Mouse (Mus musculus): Measurements from ENCODE around the gene H6pd.

H6pd gene

DNA sequence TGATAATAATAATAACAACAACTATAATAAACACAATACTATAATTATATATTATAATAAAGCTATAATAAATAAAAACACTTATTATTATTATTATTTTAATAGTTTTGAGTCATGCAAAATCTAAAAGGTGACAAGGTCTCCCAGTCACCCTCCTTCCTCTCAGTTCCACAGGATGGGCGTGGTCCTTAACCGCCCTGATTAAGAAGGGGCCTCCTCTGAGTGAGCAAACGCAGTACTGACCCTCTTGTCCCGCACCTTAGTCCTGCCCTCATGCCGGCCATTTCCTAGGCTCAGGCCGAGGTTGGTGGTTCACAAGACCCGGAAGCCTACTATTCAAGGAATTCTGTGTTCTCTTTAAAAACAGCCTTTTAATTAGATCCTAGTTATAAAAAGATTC, 14.7 kb upstream of the H6pd start:
- DNase-seq (ENCODE audit: low read depth, low spot score), result no peak

DNA sequence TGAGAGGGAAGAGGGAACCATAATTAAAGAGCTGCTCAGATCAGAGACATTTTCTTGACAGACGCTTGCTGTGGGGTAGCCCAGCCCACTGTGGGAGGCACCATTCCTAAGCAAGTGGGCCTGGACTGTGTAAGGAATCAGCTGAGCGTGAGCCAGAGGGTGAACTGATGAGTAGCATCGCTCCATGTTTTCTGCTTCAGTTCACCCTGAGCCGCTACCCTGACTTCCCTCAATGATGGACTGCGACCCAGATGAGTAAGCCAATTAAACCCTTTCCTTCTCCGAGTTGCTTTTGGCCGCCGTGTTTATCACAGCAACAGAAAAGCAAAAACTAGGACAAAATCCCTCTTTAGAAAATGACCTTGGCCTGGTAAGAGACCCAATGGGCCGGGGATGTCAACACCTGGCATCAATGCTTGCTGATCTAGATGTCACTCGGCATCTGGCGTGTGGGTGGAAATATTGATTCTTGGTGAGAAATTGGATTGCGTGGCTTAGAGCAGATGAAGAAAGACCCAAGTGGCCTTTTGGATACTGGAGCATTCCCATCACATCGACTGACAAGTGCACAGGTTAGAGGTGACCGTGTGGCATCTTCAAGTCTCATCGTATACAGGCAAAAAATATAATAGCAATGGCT, 11.0 kb upstream of the H6pd start:
- no peak for DNase-seq (ENCODE audit: low read depth, low spot score)

DNA sequence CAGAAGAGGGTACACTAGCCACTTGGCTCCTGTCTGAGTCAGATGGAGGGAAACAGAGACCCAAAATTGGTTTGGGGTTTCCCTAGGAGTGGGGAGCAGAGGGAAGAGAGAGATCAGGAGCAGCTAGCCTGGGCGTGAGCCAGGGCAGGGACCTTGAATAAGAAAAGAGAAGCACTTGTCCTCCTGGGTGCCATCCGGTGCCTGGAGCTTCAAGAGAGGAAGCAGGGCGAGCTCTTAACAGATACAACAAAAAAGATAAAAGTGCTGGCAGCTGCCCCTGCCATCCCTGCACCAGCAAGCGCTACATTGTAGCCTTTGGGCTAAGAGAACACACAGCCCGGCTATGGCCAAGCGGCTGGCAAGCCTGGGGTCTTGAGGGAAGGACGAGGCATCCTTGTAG, 6.6 kb upstream of the H6pd start:
- DNase-seq (ENCODE audit: low read depth, low spot score), result no peak

DNA sequence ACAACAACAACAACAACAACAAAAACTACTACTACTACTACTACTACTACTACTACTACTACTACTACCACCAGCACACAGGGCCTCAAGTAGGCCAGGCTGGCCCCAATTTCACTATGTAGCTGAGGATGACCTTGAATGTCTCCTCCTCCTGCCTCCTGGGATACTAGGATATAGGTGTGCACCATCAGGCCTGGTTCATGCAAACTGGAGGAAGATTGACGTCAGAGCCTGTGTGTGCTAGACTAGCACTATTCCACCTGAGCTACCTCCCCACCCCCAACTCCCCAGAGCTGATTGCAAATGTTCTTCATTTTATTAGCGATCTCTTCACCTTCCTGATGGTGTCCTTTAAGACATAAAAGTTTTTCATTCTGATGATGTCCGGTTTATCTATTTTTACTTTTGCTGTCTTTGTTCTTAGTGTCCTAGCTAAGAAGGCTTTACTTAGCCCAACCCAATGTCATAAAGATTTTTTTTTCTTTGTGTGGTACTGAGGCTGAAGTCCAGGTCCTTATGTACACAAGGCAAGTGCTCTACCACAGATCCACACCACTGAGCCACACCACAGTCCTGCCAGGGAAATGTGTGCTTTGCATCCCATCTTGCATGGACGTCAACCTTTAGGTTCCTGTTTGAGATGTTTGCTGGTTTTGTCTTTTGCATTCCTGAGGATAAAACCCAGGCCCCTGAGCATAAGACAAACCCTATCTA, 5.7 kb upstream of the H6pd start:
- DNase-seq (ENCODE audit: low read depth, low spot score), result no peak

DNA sequence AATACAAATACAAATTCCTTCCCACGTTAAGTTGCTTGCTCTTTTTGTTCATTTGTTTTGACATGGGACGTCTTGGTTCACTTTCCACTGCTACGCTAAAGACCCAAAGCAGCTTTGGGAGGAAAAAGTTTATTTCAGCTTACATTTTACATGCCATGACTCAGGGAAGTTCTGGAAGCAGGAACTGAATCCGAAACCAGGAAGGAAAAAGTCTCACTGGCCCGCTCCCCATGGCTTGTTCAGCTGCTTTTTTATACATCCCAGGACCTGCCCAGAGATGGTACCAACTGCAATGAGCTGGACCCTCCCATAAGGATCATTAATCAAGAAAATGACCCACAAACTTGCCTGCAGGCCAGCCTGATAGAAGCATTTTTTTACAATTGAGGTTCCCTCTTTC, 5.0 kb upstream of the H6pd start:
- DNase-seq (ENCODE audit: low read depth, low spot score), result no peak

DNA sequence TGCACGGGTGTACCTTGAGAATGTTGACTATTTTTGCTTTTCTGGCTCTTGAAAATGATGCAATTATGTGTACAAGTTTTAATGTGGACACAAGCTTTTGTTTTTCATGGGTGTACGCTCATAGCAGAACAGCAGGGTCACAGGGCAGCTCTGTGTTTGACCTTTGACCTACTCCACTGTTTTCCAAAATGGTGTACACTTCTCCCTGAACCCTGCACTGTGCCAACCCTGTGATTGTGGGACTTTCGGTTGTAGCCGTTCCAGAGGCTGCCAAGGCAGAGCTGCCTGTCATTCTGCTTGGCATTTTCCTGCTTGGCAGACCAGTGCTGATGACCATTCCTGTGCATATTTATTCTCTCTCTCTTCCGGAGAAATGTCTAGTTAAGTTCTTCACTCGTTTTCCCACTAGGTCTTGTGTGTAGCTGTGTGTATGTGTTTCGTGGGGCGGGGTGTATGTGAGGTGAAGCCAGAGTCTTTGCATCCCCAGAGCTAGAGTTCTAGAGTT, 4.4 kb upstream of the H6pd start:
- DNase-seq (ENCODE audit: low read depth, low spot score), result no peak

DNA sequence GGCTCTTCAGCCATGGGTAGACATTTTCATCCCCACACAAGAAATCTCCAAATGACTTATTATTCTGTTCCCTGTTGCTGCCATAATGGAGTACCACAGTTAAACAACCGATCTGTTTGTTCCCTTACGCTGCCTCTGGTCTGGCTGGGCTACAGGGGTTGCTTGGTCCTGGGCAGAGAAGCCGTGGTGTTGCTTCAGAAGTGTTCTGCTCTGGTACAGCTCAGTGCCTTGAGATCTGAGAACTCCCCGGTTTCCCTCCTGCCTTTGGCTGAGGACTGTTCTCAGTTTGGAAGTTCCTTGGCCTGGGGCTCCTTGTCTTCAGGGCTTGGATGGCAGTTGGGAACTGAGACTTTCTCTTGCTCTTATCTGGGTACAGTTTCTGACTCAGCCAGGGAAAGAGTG, 3.5 kb upstream of the H6pd start:
- no peak for DNase-seq (ENCODE audit: low read depth, low spot score)

DNA sequence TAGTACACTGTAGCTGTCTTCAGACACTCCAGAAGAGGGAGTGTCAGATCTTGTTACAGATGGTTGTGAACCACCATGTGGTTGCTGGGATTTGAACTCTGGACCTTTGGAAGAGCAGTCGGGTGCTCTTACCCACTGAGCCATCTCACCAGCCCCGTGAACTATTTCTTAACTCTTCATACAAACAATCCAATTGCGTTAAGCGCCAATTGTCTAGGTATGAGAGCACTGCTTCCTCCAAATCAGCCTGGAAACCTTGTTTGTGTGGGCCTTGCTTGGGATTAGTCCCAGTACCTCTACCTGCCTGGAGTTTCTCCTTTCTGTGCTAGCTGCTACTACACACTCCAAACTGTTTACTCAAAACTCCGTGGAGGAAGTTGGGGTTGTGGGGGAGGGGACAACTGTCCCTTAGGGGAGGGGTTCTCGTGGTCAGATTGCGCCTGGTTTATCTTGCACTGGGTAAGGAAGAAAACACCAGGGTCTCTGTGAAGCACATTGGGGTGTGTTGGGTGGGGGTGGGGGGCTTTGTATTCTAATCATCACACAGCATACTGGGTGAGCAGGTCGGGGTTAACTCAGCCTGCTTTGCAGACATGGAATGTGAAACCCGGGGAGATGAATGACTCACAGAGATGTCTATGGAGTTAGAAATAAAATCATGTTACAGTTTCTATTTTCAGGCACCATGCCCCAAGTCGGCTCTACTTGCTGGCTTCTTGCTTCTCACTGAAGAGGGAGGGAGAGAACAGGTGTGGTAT, 2.9 kb upstream of the H6pd start:
- DNase-seq (ENCODE audit: low read depth, low spot score), result no peak

DNA sequence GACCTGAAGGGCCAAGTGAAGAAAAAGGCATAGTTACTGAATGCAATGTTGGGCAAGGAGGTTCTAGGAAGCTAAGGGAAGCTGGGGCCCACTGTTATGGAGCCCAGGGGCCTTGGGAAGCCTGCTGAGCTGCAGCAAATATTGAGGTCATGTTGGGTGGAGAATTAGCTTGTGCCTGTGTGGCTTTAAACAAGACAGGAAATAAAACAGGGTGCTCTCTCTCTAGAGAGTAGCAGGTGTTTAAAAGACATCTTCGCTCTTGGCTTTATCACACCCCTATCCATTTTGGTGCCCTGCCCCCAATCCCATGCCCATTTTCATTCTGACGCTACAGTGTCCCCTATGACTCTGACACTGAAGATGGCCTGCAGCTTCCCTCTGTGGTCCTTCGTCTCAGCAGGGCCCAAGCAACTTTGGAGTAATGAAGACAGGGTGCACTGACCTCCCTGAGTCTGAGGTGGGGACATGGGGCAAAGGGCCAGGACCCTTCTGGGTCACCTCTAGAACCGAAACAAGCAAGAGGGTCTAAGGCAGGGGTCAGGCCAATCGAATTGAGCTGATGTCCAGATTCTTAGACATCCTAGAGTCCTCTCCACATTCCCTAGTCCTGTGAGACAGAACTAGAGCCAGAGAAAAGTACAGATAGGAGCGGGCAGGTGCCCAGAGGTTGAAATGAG, 1.4 kb upstream of the H6pd start:
- no peak for DNase-seq (ENCODE audit: low read depth, low spot score)

DNA sequence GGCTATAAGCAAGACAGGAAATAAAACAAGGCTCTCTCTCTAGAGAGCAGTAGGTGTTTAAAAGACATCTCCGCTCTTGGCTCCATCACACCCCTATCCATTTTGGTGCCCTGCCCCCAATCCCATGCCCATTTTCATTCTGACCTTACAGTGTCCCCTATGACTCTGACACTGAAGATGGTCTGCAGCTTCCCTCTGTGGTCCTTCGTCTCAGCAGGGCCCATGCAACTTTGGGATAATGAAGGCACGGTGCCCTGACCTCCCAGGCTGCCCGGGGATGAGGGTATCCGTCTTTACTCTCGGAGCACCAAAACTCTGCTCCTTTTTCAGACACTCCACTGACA, 736 bp upstream of the H6pd start:
- DNase-seq (ENCODE audit: low read depth, low spot score), result no peak

DNA sequence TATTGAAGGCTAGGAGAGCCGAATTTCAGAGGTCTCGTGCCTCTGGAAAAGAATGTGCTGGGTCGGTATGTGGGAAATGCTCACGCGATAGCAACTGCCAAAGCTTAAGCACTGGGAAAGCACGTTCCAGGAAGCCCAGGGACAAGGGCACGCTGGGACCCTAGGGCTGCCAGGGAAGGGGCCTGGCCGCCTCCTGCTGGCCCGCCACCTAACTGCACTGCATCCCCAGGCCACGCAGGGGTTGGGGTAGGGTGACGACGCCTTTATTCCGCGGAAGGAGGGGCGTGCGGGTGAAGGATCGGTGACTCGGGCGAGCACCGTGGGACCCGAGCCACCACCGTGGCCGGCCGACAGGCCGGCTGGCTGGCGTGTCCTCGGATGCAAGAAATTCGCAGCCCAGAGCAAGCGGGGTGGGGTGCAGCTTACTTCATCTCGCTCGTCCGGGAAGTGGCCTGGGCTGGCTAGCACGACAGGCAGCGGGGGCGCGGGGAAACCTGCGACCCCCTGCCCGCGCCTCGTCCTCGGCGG, 434 bp downstream of the H6pd start:
- DNase-seq (ENCODE audit: low read depth, low spot score), result peak; percentile 36

DNA sequence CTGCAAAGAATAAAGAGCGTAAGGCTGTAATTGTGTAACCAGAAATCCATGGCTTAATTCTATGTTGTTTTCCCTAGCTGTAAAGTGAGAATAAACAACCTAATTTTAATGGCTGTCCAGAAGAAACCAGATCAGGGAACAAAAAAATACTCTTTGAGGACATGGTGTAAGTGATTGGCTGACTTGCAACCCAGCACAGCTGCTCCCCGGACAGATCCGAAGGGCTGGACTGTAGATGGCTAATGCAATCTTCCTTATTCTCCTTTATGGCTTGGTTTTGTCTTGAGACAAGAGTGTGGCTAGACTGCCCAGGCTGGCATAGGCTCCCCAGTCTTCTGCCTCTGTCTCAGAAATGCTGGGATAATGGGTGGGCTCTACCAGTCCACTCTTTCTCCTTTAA, 1.4 kb downstream of the H6pd start:
- no peak for DNase-seq (ENCODE audit: low read depth, low spot score)

DNA sequence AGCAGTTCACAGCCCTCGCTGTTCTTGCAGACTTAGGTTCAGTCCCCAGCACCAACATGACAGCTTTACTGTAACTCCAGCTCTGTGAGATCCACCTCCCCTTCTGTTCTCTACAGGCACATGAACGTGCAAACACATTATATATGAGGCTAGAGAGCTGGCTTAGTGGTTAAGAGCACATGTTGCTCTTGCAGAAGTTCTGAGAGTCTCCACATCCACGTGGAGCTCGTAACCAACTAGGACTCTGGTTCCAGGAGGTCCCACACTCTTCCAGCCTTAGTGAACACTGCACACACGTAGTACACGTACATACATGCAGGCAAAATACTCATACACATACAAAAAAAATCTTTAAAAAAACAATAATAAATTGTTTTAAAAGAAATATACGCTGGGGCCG, 1.8 kb downstream of the H6pd start:
- DNase-seq (ENCODE audit: low read depth, low spot score), result no peak

DNA sequence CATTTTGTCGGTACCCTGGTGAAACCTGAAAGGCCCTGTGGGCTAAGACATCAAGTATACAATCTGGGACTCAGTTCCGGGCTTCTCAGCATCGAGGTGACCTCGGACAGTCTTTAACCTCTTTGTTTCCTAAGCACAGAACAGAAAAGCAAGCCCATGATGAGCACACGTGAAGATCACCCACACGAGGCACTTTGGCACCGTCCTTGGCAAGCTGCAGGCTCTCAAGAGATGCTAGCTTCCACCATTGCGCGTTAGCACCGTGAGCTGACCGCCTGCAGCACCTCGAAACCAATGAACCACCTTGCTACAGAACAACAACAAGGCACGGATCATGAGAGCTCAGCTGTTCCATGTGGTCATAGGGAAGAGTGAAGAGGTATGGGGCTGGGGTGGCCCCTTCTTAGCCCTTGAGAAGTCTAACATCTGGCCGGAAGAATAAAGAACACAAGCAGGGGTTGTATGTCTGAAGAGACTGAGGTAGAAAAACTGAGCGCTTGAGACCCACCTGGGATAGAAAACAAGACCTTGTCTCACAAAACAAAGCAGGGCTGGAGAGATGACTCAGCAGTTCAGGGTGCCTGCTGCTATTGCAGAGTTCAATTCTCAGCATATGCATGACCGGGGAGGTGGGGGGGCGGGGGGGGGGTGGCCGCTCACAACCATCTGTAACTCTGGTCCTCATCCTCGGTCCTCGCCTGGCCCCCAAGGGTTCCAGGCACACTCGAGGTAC, 2.5 kb downstream of the H6pd start:
- DNase-seq (ENCODE audit: low read depth, low spot score), result no peak

DNA sequence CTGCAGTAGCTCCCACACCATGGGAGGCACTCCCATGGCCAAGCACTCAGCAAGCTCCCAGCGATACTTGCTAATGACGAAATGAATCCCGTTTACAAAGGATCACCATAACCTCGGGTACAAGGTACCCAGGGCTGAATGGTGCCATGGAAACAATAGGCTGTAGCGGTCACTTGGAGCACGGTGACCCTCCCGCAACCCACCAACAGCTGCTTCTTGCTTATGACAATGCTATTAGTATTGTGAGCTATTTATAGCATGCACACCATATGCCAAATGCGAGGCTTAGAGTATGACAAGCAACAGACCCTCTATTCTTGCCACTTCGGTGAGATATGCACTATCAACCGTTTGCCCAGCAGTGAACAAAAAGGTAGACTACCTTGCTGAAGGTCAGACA, 3.6 kb downstream of the H6pd start:
- no peak for DNase-seq (ENCODE audit: low read depth, low spot score)

DNA sequence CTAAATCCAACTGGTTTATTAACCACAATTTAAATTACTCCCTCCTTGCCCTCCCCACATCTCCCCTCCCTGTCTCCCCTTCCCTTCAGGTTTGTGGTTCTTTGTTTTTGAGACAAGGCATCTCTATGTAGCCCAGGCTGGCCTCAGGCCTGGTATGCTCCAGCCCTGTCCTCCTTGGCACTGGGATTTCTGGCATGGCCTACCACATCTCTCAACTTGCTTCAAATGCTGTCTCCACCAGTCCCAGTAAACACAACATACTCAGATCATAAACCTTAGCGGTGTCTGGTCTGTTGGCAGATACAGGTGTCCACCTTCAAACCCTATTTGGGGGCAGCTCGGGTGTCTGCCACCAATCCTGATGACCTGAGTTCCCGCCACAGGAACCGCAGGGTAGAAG, 5.2 kb downstream of the H6pd start:
- DNase-seq (ENCODE audit: low read depth, low spot score), result no peak

DNA sequence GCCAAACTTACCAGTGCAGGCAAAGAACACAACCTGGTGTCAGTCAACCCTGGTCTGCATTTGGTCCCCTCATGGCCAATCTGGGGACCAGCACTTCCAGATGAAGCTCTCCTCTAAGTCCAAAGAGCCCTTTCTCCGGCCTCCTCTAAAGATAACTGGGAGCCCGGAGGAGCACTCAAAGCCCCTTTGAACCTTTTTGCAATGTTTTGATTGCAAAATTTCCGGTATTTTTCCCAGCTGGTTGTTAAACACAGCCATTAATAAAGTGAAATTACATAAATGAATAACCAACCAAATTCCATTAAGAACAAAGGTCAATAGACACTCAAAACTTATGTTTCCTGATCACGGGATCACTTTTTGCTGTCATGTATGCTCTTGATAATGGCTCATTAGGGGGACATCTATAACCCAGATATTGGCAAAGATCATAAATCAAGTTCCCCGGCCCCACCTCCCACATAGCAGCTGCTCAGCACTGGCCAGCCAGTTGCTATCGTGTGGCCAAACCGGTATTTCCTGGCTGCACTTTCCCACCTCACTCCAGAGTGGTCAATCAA, 5.7 kb downstream of the H6pd start:
- DNase-seq (ENCODE audit: low read depth, low spot score), result no peak

DNA sequence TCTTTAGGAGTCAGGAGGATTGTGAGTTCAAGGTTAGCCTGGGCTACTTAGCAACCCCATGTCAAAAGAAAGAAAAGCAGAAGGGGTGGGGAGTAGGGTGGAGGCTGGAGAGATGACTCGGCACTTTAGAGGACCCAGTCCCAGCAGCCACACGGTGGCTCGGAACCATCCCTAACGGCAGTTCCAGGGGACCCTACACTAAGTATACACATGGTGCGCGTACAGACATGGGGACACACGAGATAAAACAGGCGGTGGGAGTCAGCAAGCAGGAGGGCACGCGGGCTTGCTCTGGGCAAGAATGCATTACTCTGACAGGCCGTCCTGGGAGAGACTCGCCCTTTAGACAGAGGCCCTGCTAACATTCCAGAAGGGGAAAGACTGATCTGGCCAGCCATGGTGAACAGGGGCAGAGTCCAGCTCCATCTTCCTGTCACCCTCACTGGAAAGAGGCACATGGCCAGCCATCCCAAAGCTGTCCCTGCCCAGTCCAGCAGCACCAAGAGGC, 6.7 kb downstream of the H6pd start:
- DNase-seq (ENCODE audit: low read depth, low spot score), result no peak

DNA sequence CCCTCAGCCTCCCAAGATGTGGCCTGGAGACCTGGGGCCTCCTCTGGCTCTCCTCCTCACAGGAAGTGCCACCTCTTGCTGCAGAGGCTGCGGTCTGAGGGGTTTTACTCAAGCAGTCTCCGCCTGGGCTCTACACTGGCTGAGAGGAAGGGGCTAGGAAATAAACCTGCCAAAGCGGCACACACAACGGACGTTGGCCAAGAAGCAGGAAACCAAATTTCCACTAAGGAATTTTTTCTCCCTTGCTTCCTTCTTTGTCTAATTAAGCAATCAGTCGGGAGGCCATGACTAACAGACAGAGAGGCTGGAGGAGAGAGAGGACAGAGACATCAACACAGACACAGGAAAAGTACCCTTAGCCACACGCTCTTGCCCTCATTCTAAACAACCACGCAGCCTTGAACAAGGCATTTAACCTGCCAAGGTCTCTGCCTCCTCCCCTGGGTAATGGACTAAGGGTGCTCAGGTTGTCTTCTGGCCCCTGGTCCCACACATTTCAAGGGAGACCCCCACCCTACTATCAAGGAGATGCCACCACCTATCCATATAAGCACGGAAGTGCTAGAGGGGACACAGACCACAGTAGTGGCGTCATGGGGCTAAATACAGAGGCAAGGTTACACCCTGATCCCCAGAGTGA, 7.5 kb downstream of the H6pd start:
- DNase-seq (ENCODE audit: low read depth, low spot score), result no peak

DNA sequence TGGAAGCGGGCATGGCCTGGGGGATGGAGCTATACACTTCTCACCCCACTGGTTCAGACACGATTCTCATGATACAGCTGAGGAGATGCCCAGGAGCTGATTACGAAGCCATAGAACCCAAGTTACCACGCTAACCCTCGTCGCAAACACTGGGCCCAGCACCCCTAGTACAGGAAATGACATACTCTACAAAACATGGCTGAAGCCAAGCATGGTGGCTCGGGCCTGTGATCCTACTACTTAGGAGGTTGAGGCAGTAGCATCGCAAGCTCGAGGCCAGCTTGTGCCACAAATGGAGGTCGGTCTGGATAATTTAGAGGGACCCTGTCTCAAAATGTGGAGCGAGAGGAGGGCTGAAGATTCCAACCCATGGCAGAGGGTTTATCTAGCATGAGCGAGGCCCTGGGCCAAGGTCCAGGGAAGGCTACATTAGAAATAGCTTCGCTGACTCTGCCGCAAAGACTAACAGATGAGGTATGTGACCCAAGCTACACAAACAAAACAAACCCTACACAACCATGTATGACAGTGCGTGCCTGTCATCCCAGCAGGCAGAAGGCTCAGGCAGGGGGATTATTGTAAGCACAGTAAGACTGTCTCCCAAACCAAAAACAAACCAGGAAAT, 8.8 kb downstream of the H6pd start:
- no peak for DNase-seq (ENCODE audit: low read depth, low spot score)
